Mouse (Mus musculus) cortical plate, adult 2 months (tissue): ENCODE measurements around the gene Spint1. TPM values are rescaled to one million over a fixed set of nuclear protein-coding genes. Genes with fewer than 3 reads are reported as not detected.

Experiments
- H3K27ac ChIP-seq: fragments of 200-500 bp; 2 replicates; pipeline ENCODE4 v1.5.1; 2012; ENCODE audit warnings: low read length, control low read depth, inconsistent platforms; ENCODE audit not compliant: insufficient read depth
- H3K4me1 ChIP-seq: fragments of 200-500 bp; 2 replicates; pipeline ENCODE4 v1.6.1; 2011; ENCODE audit warnings: low read length; ENCODE audit not compliant: control insufficient read depth, insufficient read depth
- H3K4me3 ChIP-seq: fragments of 200-500 bp; 2 replicates; pipeline ENCODE4 v1.5.1; 2011; ENCODE audit warnings: mild to moderate bottlenecking, low read length, control low read depth; ENCODE audit not compliant: insufficient read depth
- CTCF ChIP-seq: fragments of 200-500 bp; IDR thresholded peaks from 2 replicates; pipeline ENCODE4 v1.5.1; 2011; ENCODE audit warnings: mild to moderate bottlenecking, control low read depth, low read length; ENCODE audit not compliant: insufficient read depth; ENCODE audit errors: extremely low read depth
- POLR2A ChIP-seq: fragments of 200-500 bp; IDR thresholded peaks from 2 replicates; pipeline ENCODE4 v1.6.1; 2011; ENCODE audit warnings: mild to moderate bottlenecking, low read length, control low read depth; ENCODE audit not compliant: insufficient read depth; ENCODE audit errors: extremely low read depth
- polyA plus RNA-seq: library from polyadenylated mRNA; depleted of rRNA; stranded (reverse); fragments of >200 nt; gene quantifications from 2 replicates; pipeline ENCODE4 v1.2.3, GENCODE M21; 2012

Spint1 gene
- polyA plus RNA-seq, 1 experiment = 2.6 TPM

DNA sequence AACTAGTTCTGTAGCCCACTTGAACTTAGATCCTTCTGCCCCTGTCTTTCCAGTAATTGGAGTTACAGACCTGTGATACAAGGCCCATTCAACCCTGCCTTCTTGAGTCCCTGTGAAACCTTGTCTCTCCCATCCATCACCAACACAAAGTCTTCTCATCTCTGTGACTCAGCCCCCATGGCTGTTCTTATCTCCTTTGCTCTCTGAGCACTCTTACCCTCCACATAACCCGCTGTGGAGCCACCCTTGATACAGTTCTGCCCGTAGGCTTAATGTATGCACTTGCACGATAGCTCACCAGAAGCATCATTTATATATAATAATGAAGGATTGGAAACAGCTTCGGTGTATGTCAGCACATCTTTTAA lies 3.6 kb downstream of the Spint1 start:
- Histone ChIP-seq H3K4me3 (no peak overlapping the region), H3K4me1 (0 out of 2 replicates have a peak, but pooled peaks cover 2% of the 10 kb centered on the region), H3K27ac (no peak overlapping the region)
- TF ChIP-seq POLR2A (no peak), CTCF (no peak)

- Histone ChIP-seq H3K4me3 (no peak overlapping the region), H3K4me1 (0 out of 2 replicates have a peak, but pooled peaks cover 2% of the 10 kb centered on the region), H3K27ac (no peak overlapping the region)
- TF ChIP-seq CTCF (no peak), POLR2A (no peak)
These were observed 5.4 kb downstream of the Spint1 start for GRCm38 (mm10) chr2:119242548-119242947.

DNA sequence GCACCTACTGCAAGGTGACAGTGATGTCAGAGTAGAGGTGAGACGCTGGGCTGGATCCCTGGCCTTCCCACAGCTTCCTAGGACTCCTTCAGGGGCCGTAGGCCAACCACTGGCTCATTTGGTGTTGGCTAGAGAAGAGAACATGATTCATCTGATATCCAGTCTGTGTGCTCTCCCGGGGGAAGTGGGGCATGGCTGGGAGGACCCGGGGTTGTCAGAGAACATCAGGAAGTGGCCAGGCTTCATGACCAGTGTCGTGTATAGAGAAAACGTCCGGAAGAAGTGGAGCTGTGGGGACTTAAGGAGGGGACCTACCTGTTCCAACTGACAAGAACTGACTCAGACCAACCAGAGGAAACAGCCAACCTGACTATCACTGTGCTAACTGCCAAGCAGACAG lies 8.1 kb downstream of the Spint1 start:
- TF ChIP-seq POLR2A (no peak), CTCF (no peak)
- Histone ChIP-seq H3K4me3 (no peak overlapping the region), H3K27ac (no peak overlapping the region), H3K4me1 (0 out of 2 replicates have a peak, but pooled peaks cover 2% of the 10 kb centered on the region)

DNA sequence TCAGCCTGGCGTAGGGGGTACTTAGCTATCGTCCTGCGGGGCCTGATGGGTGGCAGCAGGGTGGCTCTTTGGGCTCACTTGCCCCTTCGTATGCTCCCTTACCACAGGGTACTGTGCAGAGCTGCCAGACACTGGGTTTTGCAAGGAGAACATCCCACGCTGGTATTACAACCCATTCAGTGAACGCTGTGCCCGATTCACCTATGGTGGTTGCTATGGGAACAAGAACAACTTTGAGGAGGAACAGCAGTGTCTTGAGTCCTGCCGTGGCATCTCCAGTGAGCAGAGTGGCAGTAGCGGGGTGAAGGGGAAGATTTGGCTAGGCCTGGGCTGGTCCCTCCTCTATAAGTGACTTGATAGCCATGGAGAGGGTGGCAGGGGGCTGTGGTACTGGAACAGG lies 10.7 kb downstream of the Spint1 start:
- Histone ChIP-seq H3K4me3 (no peak overlapping the region), H3K27ac (no peak overlapping the region), H3K4me1 (no peaks in the 10 kb centered on the region)
- TF ChIP-seq CTCF = no peak
- TF ChIP-seq POLR2A = no peak

DNA sequence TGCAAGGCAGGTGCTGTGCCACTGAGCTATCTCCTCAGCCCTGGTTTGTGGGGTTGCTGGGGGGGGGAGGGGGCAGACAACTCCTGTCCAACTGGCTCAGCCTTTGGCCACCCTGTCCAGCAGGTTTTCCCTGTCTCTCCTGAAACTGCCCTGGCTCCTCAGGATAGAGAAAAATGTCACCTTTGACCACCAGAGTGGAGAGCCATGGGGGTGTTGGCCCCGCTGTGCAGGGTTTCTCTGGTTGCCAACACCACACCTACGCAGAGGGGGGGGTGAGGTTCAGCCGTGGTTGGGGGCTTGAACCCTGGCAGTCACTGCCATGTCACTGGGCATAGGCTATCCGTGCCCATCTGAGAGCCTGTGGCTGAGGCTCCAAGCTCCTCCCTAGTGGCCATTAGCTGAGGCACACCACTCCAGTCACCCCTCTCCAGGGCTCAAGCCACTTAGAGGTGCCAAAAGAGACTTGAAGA lies 12.5 kb downstream of the Spint1 start:
- TF ChIP-seq CTCF = no peak
- TF ChIP-seq POLR2A = no peak
- Histone ChIP-seq H3K27ac (no peak overlapping the region), H3K4me1 (no peaks in the 10 kb centered on the region), H3K4me3 (no peak overlapping the region)

DNA sequence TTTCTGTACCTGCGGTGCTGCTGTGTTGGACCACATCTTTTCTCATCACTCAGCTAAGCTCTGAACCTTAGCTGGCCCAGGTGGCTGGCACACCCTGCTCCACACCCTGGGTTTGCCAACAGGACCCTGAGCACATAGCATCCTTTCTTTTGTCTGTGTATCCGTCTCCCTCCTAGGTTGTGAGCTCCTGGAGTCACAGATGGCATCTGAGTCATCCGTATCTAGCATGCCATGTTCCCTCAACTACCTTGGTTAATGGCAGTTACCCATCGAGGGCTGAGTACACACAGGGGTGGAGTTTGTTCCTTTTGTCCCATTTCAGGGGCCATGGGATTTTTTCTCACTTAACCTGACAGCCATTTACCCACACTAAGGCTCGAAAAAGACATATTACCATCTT lies 13.2 kb downstream of the Spint1 start:
- TF ChIP-seq POLR2A (no peak), CTCF (no peak)
- no peaks in the 10 kb centered on the region for H3K4me1 ChIP-seq
- H3K4me3 ChIP-seq = no peak overlapping the region
- H3K27ac ChIP-seq = no peak overlapping the region

GRCm38 (mm10) chr2:119250826-119251478 lies 13.8 kb downstream of the Spint1 start:
- Histone ChIP-seq H3K27ac (no peak overlapping the region), H3K4me1 (no peaks in the 10 kb centered on the region), H3K4me3 (no peak overlapping the region)
- TF ChIP-seq CTCF (peak; percentile 83), POLR2A (no peak)

GRCm38 (mm10) chr2:119254976-119255375 lies 17.8 kb downstream of the Spint1 start:
- H3K4me3 ChIP-seq = no peak overlapping the region
- H3K4me1 ChIP-seq = no peaks in the 10 kb centered on the region
- H3K27ac ChIP-seq = no peak overlapping the region
- TF ChIP-seq CTCF (no peak), POLR2A (no peak)

DNA sequence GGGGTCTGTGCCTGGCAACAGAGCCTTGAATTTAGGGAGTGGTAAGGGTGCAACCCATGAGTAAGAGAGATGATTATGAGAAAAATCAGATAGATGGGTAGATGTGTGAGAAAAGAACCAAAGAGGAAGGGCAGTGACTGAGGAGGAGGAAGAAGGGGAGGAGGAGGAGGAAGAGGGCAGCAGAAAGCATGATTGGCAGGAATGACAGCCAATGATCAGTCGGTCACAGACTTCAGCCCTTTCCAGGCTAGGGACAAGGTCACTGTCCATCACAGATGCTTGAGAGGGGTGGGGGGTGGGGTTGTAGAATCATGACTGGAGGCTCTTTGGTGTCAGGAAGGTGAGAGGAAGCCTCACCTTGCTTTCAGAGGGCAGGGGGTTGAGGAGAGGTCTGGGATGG lies 23.4 kb downstream of the Spint1 start:
- Histone ChIP-seq H3K27ac (no peak overlapping the region), H3K4me3 (no peak overlapping the region), H3K4me1 (no peaks in the 10 kb centered on the region)
- no peak for TF ChIP-seq CTCF
- TF ChIP-seq POLR2A = no peak

- TF ChIP-seq CTCF = no peak
- no peak for TF ChIP-seq POLR2A
These were observed 24.2 kb downstream of the Spint1 start for GRCm38 (mm10) chr2:119261326-119261725.

GRCm38 (mm10) chr2:119262978-119263377 lies 25.8 kb downstream of the Spint1 start:
- H3K4me1 ChIP-seq = no peaks in the 10 kb centered on the region
- H3K4me3 ChIP-seq = no peak overlapping the region
- TF ChIP-seq POLR2A (no peak), CTCF (no peak)
- no peak overlapping the region for H3K27ac ChIP-seq

More at GRCm38 (mm10) chr2:119261326-119261725, 24.2 kb downstream of the Spint1 start:
- no peaks in the 10 kb centered on the region for H3K4me1 ChIP-seq
- no peak overlapping the region for H3K27ac ChIP-seq
- H3K4me3 ChIP-seq = no peak overlapping the region
